Mouse (Mus musculus): ENCODE data around the gene Pbx2. TPM values are rescaled to one million over a fixed set of nuclear protein-coding genes. Genes with fewer than 3 reads are reported as not detected.
A peak's percentile ranks its signal among the peaks of the same experiment; 100 is the strongest.

Gene Pbx2
- total RNA-seq, 2 experiments from 2014 or later, result 66.9 to 69.5 TPM

GRCm38 (mm10) chr17:34585877-34586771 lies 4.9 kb upstream of the Pbx2 start:
- Histone ChIP-seq H3K4me3 (peak overlapping the region; percentile 93), H3K27ac (peak overlapping the region; percentile 97)
- no peak for TF ChIP-seq CTCF (conservative IDR thresholded peaks at IDR 0.05)
- DNase-seq (ENCODE audit: low spot score in 2 of 2), result no peak

- H3K27ac ChIP-seq, result peak overlapping the region; percentile 97
- no peak for TF ChIP-seq CTCF (conservative IDR thresholded peaks at IDR 0.05)
- peak; percentile 84 to 88 for DNase-seq (ENCODE audit: low spot score in 2 of 2)
- peak overlapping the region; percentile 93 for H3K4me3 ChIP-seq
Measured at GRCm38 (mm10) chr17:34586796-34587422, 4.2 kb upstream of the Pbx2 start.

GRCm38 (mm10) chr17:34587423-34587811 lies 3.6 kb upstream of the Pbx2 start:
- no peak for TF ChIP-seq CTCF (conservative IDR thresholded peaks at IDR 0.05)
- peak overlapping the region; percentile 93 for H3K4me3 ChIP-seq
- peak; percentile 96 to 99 for DNase-seq (ENCODE audit: low spot score in 2 of 2)
- H3K27ac ChIP-seq, result peak overlapping the region; percentile 97

- TF ChIP-seq CTCF (conservative IDR thresholded peaks at IDR 0.05), result no peak
- no peak for DNase-seq (ENCODE audit: low spot score in 2 of 2)
- Histone ChIP-seq H3K27ac (peak overlapping the region; percentile 97), H3K4me3 (peak overlapping the region; percentile 93)
Measured at GRCm38 (mm10) chr17:34587814-34588213, 3.3 kb upstream of the Pbx2 start.

DNA sequence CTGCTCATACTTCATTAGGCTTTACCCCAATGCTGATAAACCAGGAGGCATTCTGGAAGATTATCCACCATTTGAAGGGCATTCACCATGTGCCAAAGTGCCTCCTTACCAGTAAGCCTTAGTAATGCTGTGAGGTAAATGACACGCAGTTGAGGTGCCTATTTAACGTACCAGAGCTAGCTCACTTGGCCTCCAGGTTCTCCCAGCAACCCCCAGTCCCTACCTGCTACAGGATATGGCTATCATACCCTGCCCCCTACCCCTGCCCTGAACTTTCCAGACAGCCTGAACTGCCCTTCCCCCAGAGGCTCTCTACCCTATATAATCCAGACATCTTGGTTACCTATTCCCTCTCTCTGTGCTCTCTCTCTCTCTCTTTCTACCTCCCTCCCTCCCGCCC lies 2.3 kb upstream of the Pbx2 start:
- no peak for DNase-seq (ENCODE audit: low spot score in 2 of 2)
- Histone ChIP-seq H3K27ac (no peak overlapping the region), H3K4me3 (no peak overlapping the region)
- no peak for TF ChIP-seq CTCF (conservative IDR thresholded peaks at IDR 0.05)

DNA sequence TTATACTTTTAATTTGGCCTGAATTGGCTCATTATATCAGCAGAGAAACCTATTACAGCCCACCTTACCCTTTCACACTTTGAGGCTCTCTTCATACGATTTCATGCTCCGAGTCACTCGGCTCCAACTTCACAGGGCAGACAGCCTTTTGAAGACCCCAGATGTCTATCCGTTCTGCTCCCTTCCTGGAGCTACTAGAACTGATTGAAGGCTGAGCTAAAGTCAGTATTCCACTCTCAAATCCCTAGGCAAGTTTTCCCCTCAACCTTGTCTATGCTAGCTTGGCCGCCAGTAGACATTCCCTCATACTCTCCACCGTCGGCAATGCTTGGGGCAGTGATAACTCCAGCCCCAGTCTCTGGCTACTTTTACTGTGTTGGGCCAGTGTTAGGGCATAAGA lies 1.9 kb upstream of the Pbx2 start:
- no peak for DNase-seq (ENCODE audit: low spot score in 2 of 2)
- TF ChIP-seq CTCF (conservative IDR thresholded peaks at IDR 0.05), result no peak
- no peak overlapping the region for H3K4me3 ChIP-seq
- peak overlapping the region; percentile 64; the same call in 1 of the 2 replicates for H3K27ac ChIP-seq

GRCm38 (mm10) chr17:34589681-34590101 lies 1.4 kb upstream of the Pbx2 start, which contains the start of gene Gpsm3:
Gpsm3 (plus strand) TSS chr17:34589806.
- DNase-seq (ENCODE audit: low spot score in 2 of 2), result no peak
- no peak for TF ChIP-seq CTCF (conservative IDR thresholded peaks at IDR 0.05)
- Histone ChIP-seq H3K27ac (peak within 1 kb of the TSS; percentile 64), H3K4me3 (no peak within 1 kb of the TSS; the same call in 1 of the 2 replicates)

DNA sequence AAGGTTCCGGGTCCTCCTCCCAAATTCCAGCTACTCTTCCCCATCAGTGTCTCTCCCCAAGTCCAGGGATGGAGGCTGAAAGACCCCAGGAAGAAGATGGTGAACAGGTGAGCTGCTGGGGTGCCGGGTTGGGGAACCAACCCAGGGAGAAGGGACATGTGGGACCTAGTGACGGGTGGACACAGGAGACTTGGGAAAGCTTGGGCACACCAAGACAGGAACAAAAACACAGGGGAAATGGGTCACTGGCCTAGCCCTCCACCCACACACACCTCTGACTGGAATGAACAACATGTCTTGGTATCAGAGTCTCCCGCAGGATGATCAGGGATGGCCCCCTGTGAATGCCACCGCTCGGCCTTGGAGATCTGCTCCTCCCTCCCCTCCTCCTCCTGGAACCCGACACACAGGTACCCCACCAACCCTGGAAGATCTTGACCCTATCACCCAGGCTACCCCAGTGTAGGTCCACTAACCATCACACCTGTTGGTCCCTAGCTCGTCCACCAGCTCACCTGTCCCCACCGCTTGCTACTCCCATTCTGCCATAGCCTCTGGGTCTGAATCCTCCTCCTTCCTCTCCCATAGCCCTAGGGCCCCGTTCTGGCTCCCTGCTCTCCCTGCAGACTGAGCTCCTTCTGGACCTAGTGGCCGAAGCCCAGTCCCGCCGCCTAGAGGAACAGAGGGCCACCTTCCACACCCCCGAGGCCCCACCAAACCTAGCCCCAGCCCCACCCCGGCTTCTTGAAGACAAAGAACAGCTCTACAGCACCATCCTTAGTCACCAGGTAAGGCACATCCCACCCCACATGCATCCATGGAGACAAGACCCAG lies 695 bp upstream of the Pbx2 start:
- DNase-seq (ENCODE audit: low spot score in 2 of 2), result no peak
- H3K4me3 ChIP-seq, result no peak overlapping the region; the same call in 1 of the 2 replicates
- no peak for TF ChIP-seq CTCF (conservative IDR thresholded peaks at IDR 0.05)

DNA sequence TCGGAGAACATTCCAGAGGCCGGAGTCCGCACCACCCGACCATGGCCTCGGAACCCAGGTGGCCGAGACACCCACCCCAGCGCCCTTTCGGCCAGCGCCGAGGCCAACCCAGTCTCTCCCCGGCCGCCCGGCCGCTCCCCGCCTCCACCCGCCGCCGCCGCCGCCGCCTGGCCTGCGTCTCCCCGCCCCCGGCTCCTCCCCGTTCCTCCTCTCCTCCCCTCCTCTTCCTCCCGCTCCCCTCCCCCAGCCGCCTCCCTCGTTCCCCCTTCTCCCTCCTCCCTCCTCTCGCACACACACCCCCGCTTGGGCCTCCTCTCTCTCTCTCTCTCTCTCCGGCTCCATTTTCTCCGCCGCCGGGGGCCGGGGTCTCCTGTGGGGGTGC lies 919 bp downstream of the Pbx2 start:
- peak overlapping the region; percentile 84 for H3K4me3 ChIP-seq
- peak overlapping the region; percentile 99 for H3K27ac ChIP-seq
- peak; percentile 84 to 89 for DNase-seq (ENCODE audit: low spot score in 2 of 2)
- no peak for TF ChIP-seq CTCF (conservative IDR thresholded peaks at IDR 0.05)

More for the DNA sequence above, 695 bp upstream of the Pbx2 start:
- H3K27ac ChIP-seq, result peak overlapping the region; percentile 99

- peak overlapping the region; percentile 84 for H3K4me3 ChIP-seq
- DNase-seq (ENCODE audit: low spot score in 2 of 2), result no peak
Measured at GRCm38 (mm10) chr17:34592581-34593549, 1.8 kb downstream of the Pbx2 start.

GRCm38 (mm10) chr17:34593752-34594525 lies 2.9 kb downstream of the Pbx2 start:
- no peak for TF ChIP-seq CTCF (conservative IDR thresholded peaks at IDR 0.05)
- peak overlapping the region; percentile 84 for H3K4me3 ChIP-seq
- no peak for DNase-seq (ENCODE audit: low spot score in 2 of 2)
- peak overlapping the region; percentile 99; the same call in 1 of the 2 replicates for H3K27ac ChIP-seq

More at GRCm38 (mm10) chr17:34592581-34593549, 1.8 kb downstream of the Pbx2 start:
- TF ChIP-seq CTCF (conservative IDR thresholded peaks at IDR 0.05), result no peak
- peak overlapping the region; percentile 99 for H3K27ac ChIP-seq
